22 mouse cellular contexts compared by ENCODE assay signal in the genomic region with DNA sequence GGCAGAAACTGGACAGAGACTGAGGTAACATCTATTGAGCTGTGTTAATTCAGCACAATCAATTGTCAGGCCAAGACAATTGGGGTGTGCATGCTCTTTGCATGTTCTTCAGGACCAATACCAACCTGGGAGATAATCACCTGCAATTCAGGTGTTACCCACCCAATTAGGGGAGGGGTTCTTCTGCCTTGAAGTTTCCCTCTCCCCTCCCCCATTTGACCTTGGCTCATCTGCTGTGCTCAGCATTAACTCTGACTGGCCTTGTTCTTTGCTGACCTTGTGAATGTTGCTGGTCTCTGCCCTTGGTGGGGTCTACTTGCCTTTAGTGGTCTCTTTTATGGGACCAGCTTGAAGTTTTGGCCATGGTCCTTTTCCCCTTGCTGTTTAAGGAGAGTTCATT. TPM values are rescaled to one million over a fixed set of nuclear protein-coding genes. Genes with fewer than 3 reads are reported as not detected.
DNase-seq lines count a peak whose midpoint lies in the region; ATAC-seq and TF ChIP-seq lines count a peak whose summit lies in the region.
"Had no signal": no experiment of that assay in that cellular context is flagged by ENCODE, and none has a peak within 500 bp of the region (broad histone marks: within the 10 kb centered on the region; RNA-seq: fewer than 3 reads in every experiment).

No protein-coding gene starts in this region.

- intact Hi-C loops in gastrocnemius, adult 2 months (cut with DNase I) = no loop called here
- intact Hi-C loops in gastrocnemius, postnatal 36 days (cut with DNase I) = no loop called here
- intact Hi-C loops in heart, postnatal 10 days (cut with DNase I) = loop anchor here (5.0 kb wide), 1 partner anchor 42 kb away; a partner anchor contains a TSS

- no peaks in the 10 kb centered on the region for H3K27me3 ChIP-seq in heart, embryonic 14.5 days (ENCODE audit: control insufficient read depth, insufficient read depth, low read length)
- no peaks in the 10 kb centered on the region for H3K27me3 ChIP-seq in lung, embryonic 16.5 days (ENCODE audit: control insufficient read depth, insufficient read depth, low read depth, low read length)
- H3K27me3 ChIP-seq: forebrain, embryonic 15.5 days; hindbrain, embryonic 13.5 days; neural tube, embryonic 13.5 days had no signal

- TF ChIP-seq CTCF in gastrocnemius, adult 2 months (IDR thresholded peaks at IDR 0.05) = no peak

- peak overlapping the region; percentile 3; the same call in 1 of the 2 replicates for H3K4me2 ChIP-seq in heart, embryonic 14.5 days (ENCODE audit: low read length)
- H3K4me2 ChIP-seq in lung, embryonic 16.5 days (ENCODE audit: low read depth, low read length) = no peak overlapping the region
- H3K4me2 ChIP-seq: forebrain, embryonic 15.5 days; hindbrain, embryonic 13.5 days; neural tube, embryonic 13.5 days had no signal

- H3K4me1 ChIP-seq in heart, embryonic 14.5 days (ENCODE audit: control insufficient read depth in 2 of 2, insufficient read depth in 2 of 2, low read length in 2 of 2) = peaks cover 21 to 22% of the 10 kb centered on the region in 2 experiments
- peaks cover 19% of the 10 kb centered on the region for H3K4me1 ChIP-seq in lung, embryonic 16.5 days (replicated peaks; ENCODE audit: control insufficient read depth, insufficient read depth, low read length)

- DNase-seq in gastrocnemius, adult 2 months = no peak
- no peak for DNase-seq in gastrocnemius, postnatal 36 days
- no peak for DNase-seq in heart, postnatal 10 days
- no peak for DNase-seq in lung, postnatal 25 days (ENCODE audit: low spot score)
- no peak for DNase-seq in ovary, postnatal 36 days (ENCODE audit: low spot score)
- no peak for DNase-seq in urinary bladder, postnatal 36 days (ENCODE audit: low spot score in 2 of 2)
- DNase-seq: cerebellum, adult 8-10 months; kidney, postnatal 25 days; layer of hippocampus, adult 9-11 months; left cerebral cortex, postnatal 4 days; liver; lung, postnatal 10 days; midbrain, embryonic 14.5 days; thymus, adult 18-20 months; thymus, postnatal 4 days had no signal

- no peaks in the 10 kb centered on the region for H3K36me3 ChIP-seq in heart, embryonic 14.5 days (ENCODE audit: control insufficient read depth, insufficient read depth, low read length)
- no peaks in the 10 kb centered on the region for H3K36me3 ChIP-seq in lung, embryonic 16.5 days (ENCODE audit: control insufficient read depth, insufficient read depth, low read length)
- H3K36me3 ChIP-seq: forebrain, embryonic 15.5 days; hindbrain, embryonic 13.5 days; neural tube, embryonic 13.5 days had no signal

- no peak overlapping the region for H3K9ac ChIP-seq in heart, embryonic 14.5 days (ENCODE audit: low read length)
- H3K9ac ChIP-seq in lung, embryonic 16.5 days (ENCODE audit: low read length) = no peak overlapping the region
- H3K9ac ChIP-seq: forebrain, embryonic 15.5 days; hindbrain, embryonic 13.5 days; neural tube, embryonic 13.5 days had no signal

- H3K9me3 ChIP-seq in heart, embryonic 14.5 days (ENCODE audit: control insufficient read depth, low read length) = no peaks in the 10 kb centered on the region
- H3K9me3 ChIP-seq in lung, embryonic 16.5 days (ENCODE audit: control insufficient read depth, low read length) = no peaks in the 10 kb centered on the region
- H3K9me3 ChIP-seq: forebrain, embryonic 15.5 days; hindbrain, embryonic 13.5 days; neural tube, embryonic 13.5 days had no signal

- no peak overlapping the region for H3K4me3 ChIP-seq in gastrocnemius, adult 2 months
- H3K4me3 ChIP-seq in heart, embryonic 14.5 days (ENCODE audit: control insufficient read depth in 1 of 2, insufficient read depth in 1 of 2, low read depth in 1 of 2, low read length in 2 of 2) = no peak overlapping the region
- no peak overlapping the region for H3K4me3 ChIP-seq in lung, embryonic 16.5 days (ENCODE audit: low read length)
- H3K4me3 ChIP-seq: forebrain, embryonic 15.5 days; hindbrain, embryonic 13.5 days; left cerebral cortex, adult 2 months; neural tube, embryonic 13.5 days had no signal

- peak overlapping the region; percentile 28; the same call in 1 of the 2 replicates for H3K27ac ChIP-seq in gastrocnemius, adult 2 months
- H3K27ac ChIP-seq in heart, embryonic 14.5 days (replicated peaks in 1 of 2; ENCODE audit: control insufficient read depth in 1 of 2, insufficient read depth in 1 of 2, low read depth in 2 of 2, low read length in 2 of 2) = peak overlapping the region; percentile 4 to 8; a peak in 2 of 4 replicates
- H3K27ac ChIP-seq in lung, embryonic 16.5 days (ENCODE audit: low read length) = peak overlapping the region; percentile 65
- H3K27ac ChIP-seq: forebrain, embryonic 15.5 days; hindbrain, embryonic 13.5 days; left cerebral cortex, adult 2 months; neural tube, embryonic 13.5 days had no signal

- ATAC-seq in heart, embryonic 14.5 days (ENCODE audit: insufficient number of reproducible peaks, insufficient read depth, low FRiP score, low read depth) = no peak
- ATAC-seq in lung, embryonic 16.5 days (ENCODE audit: low read depth) = no peak
- ATAC-seq: forebrain, embryonic 15.5 days; inflammation-experienced regulatory T-cells, adult 6 months had no signal

RNA-seq across cellular contexts. Expression of a gene that starts 19.5 kb away (rescaled TPM):
- total RNA-seq in gastrocnemius, adult 2 months (2021) = 1 to 10 TPM; 9.2 to 9.5 TPM
- 1 to 10 TPM; 9.1 to 9.3 TPM for total RNA-seq in gastrocnemius, postnatal 36 days (2021)
- 68.8 and 71.9 TPM in 2 replicates for polyA plus RNA-seq in heart, embryonic 14.5 days (2014; fragmentation: Nextera tagmentation; extraction: Ambion mirVana)
- total RNA-seq in heart, postnatal 10 days (2021) = 10 to 100 TPM; 43.2 to 63.5 TPM
- polyA plus RNA-seq in lung, embryonic 16.5 days (2015; fragmentation: Nextera tagmentation; extraction: Ambion mirVana) = 40.5 and 46.2 TPM in 2 replicates

RNA-seq across cellular contexts. Expression of a gene that starts 42.3 kb away (rescaled TPM):
- total RNA-seq in gastrocnemius, adult 2 months (2021) = 1 to 10 TPM; 1.2 to 2.7 TPM
- 1 to 10 TPM; 1.7 to 2.1 TPM for total RNA-seq in gastrocnemius, postnatal 36 days (2021)
- 56.4 and 61.0 TPM in 2 replicates for polyA plus RNA-seq in heart, embryonic 14.5 days (2014; fragmentation: Nextera tagmentation; extraction: Ambion mirVana)
- 10 to 100 TPM; 22.4 to 23.2 TPM for total RNA-seq in heart, postnatal 10 days (2021)
- 6.8 and 8.2 TPM in 2 replicates for polyA plus RNA-seq in lung, embryonic 16.5 days (2015; fragmentation: Nextera tagmentation; extraction: Ambion mirVana)

Comparison
In these comparisons a context has a peak if more than half of its experiments do, and no peak if none do; other contexts are left out.
1. H3K27ac ChIP-seq: peak in every context shown above with its lines; median percentile 65 in lung, embryonic 16.5 days; 28 in gastrocnemius, adult 2 months; 6 in heart, embryonic 14.5 days.
2. RNA of a gene that starts 19.5 kb away (total RNA-seq): 43.2 to 63.5 TPM in heart, postnatal 10 days; 9.2 to 9.5 TPM in gastrocnemius, adult 2 months and 9.1 to 9.3 TPM in gastrocnemius, postnatal 36 days; every median in the first group is over 4 times any median in the second.
3. RNA of a gene that starts 42.3 kb away (total RNA-seq): 22.4 to 23.2 TPM in heart, postnatal 10 days; 1.2 to 2.7 TPM in gastrocnemius, adult 2 months and 1.7 to 2.1 TPM in gastrocnemius, postnatal 36 days; every median in the first group is over 4 times any median in the second.